20 mouse cellular contexts compared by ENCODE assay signal in genomic region chr3:85592640-85593252, GRCm38 (mm10). TPM values are rescaled to one million over a fixed set of nuclear protein-coding genes. Genes with fewer than 3 reads are reported as not detected.
A peak's percentile ranks its signal among the peaks of the same experiment; 100 is the strongest.
DNase-seq lines count a peak whose midpoint lies in the region; ATAC-seq lines count a peak whose summit lies in the region.
"Had no signal": no experiment of that assay in that cellular context is flagged by ENCODE, and none has a peak within 500 bp of the region (broad histone marks: within the 10 kb centered on the region; RNA-seq: fewer than 3 reads in every experiment).

No protein-coding gene starts in this region.

- H3K27me3 ChIP-seq in heart, embryonic 15.5 days = no peaks in the 10 kb centered on the region
- H3K27me3 ChIP-seq in heart, embryonic 12.5 days (replicated peaks) = no peaks in the 10 kb centered on the region
- no peaks in the 10 kb centered on the region for H3K27me3 ChIP-seq in liver, embryonic 11.5 days (replicated peaks; ENCODE audit: control insufficient read depth, insufficient read depth, low read length)
- no peaks in the 10 kb centered on the region for H3K27me3 ChIP-seq in liver, embryonic 12.5 days (replicated peaks)
- H3K27me3 ChIP-seq in forebrain, embryonic 13.5 days = no peaks in the 10 kb centered on the region
- H3K27me3 ChIP-seq: embryonic facial prominence, embryonic 12.5 days; hindbrain, embryonic 13.5 days; limb, embryonic 12.5 days; midbrain, embryonic 12.5 days had no signal

- H3K4me3 ChIP-seq in heart, embryonic 15.5 days = no peak overlapping the region
- H3K4me3 ChIP-seq in heart, embryonic 12.5 days = no peak overlapping the region
- no peak overlapping the region for H3K4me3 ChIP-seq in liver, embryonic 11.5 days (ENCODE audit: low read depth, low read length)
- H3K4me3 ChIP-seq in liver, embryonic 12.5 days = no peak overlapping the region
- no peak overlapping the region for H3K4me3 ChIP-seq in forebrain, embryonic 13.5 days
- H3K4me3 ChIP-seq: embryonic facial prominence, embryonic 12.5 days; hindbrain, embryonic 13.5 days; limb, embryonic 12.5 days; midbrain, embryonic 12.5 days had no signal

- no peak overlapping the region for H3K4me2 ChIP-seq in heart, embryonic 15.5 days
- no peak overlapping the region for H3K4me2 ChIP-seq in heart, embryonic 12.5 days
- H3K4me2 ChIP-seq in liver, embryonic 11.5 days = peak overlapping the region; percentile 34; the same call in 1 of the 2 replicates
- H3K4me2 ChIP-seq in liver, embryonic 12.5 days = peak overlapping the region; percentile 43
- H3K4me2 ChIP-seq in forebrain, embryonic 13.5 days = no peak overlapping the region
- H3K4me2 ChIP-seq: embryonic facial prominence, embryonic 12.5 days; hindbrain, embryonic 13.5 days; limb, embryonic 12.5 days; midbrain, embryonic 12.5 days had no signal

- no peak overlapping the region for H3K9ac ChIP-seq in heart, embryonic 15.5 days
- no peak overlapping the region for H3K9ac ChIP-seq in heart, embryonic 12.5 days
- no peak overlapping the region for H3K9ac ChIP-seq in liver, embryonic 11.5 days (ENCODE audit: low read depth, low read length)
- no peak overlapping the region for H3K9ac ChIP-seq in liver, embryonic 12.5 days
- H3K9ac ChIP-seq in forebrain, embryonic 13.5 days = no peak overlapping the region
- H3K9ac ChIP-seq: embryonic facial prominence, embryonic 12.5 days; hindbrain, embryonic 13.5 days; limb, embryonic 12.5 days; midbrain, embryonic 12.5 days had no signal

- peaks cover 24% of the 10 kb centered on the region for H3K4me1 ChIP-seq in heart, embryonic 15.5 days (replicated peaks)
- peaks cover 37% of the 10 kb centered on the region for H3K4me1 ChIP-seq in heart, embryonic 12.5 days (replicated peaks)
- H3K4me1 ChIP-seq in liver, embryonic 11.5 days (replicated peaks; ENCODE audit: control insufficient read depth, insufficient read depth, low read length) = peaks cover 17% of the 10 kb centered on the region
- peaks cover 53% of the 10 kb centered on the region for H3K4me1 ChIP-seq in liver, embryonic 12.5 days
- H3K4me1 ChIP-seq in forebrain, embryonic 13.5 days = no peaks in the 10 kb centered on the region
- H3K4me1 ChIP-seq: embryonic facial prominence, embryonic 12.5 days; hindbrain, embryonic 13.5 days; limb, embryonic 12.5 days; midbrain, embryonic 12.5 days had no signal

- no peak for DNase-seq in liver, embryonic 11.5 days (ENCODE audit: low spot score)
- no peak for DNase-seq in liver
- DNase-seq: adrenal gland, postnatal 14 days; cerebellum, adult 11-12 months; cerebellum, postnatal 25 days; gastrocnemius, postnatal 25 days; kidney, adult 8-10 months; kidney, postnatal 10 days; lung, adult 18-20 months; lung, postnatal 10 days had no signal

- no peaks in the 10 kb centered on the region for H3K9me3 ChIP-seq in heart, embryonic 15.5 days (replicated peaks)
- H3K9me3 ChIP-seq in heart, embryonic 12.5 days (replicated peaks) = no peaks in the 10 kb centered on the region
- no peaks in the 10 kb centered on the region for H3K9me3 ChIP-seq in liver, embryonic 11.5 days (ENCODE audit: control insufficient read depth, low read length)
- H3K9me3 ChIP-seq in liver, embryonic 12.5 days (replicated peaks) = no peaks in the 10 kb centered on the region
- no peaks in the 10 kb centered on the region for H3K9me3 ChIP-seq in forebrain, embryonic 13.5 days (replicated peaks)
- H3K9me3 ChIP-seq: embryonic facial prominence, embryonic 12.5 days; hindbrain, embryonic 13.5 days; limb, embryonic 12.5 days; midbrain, embryonic 12.5 days had no signal

- 72% methylated on average over 5 of the region's 5 CpGs for WGBS in heart, embryonic 15.5 days
- 73% methylated on average over 5 of the region's 5 CpGs for WGBS in heart, embryonic 12.5 days
- 72% methylated on average over 5 of the region's 5 CpGs for WGBS in liver, embryonic 11.5 days
- WGBS in liver, embryonic 12.5 days (ENCODE audit: insufficient replicate concordance) = 64% methylated on average over 5 of the region's 5 CpGs
- 92% methylated on average over 5 of the region's 5 CpGs for WGBS in forebrain, embryonic 13.5 days

- H3K27ac ChIP-seq in heart, embryonic 15.5 days = peak overlapping the region; percentile 57
- no peak overlapping the region for H3K27ac ChIP-seq in heart, embryonic 12.5 days (ENCODE audit: poor library complexity, severe bottlenecking)
- no peak overlapping the region for H3K27ac ChIP-seq in liver, embryonic 11.5 days (ENCODE audit: low read depth, low read length)
- peak overlapping the region; percentile 48; the same call in 1 of the 2 replicates for H3K27ac ChIP-seq in liver, embryonic 12.5 days
- H3K27ac ChIP-seq in forebrain, embryonic 13.5 days = no peak overlapping the region
- H3K27ac ChIP-seq: embryonic facial prominence, embryonic 12.5 days; hindbrain, embryonic 13.5 days; limb, embryonic 12.5 days; midbrain, embryonic 12.5 days; stomach, postnatal 0 days had no signal

- H3K36me3 ChIP-seq in heart, embryonic 15.5 days = no peaks in the 10 kb centered on the region
- no peaks in the 10 kb centered on the region for H3K36me3 ChIP-seq in heart, embryonic 12.5 days
- no peaks in the 10 kb centered on the region for H3K36me3 ChIP-seq in liver, embryonic 11.5 days (ENCODE audit: control insufficient read depth, insufficient read depth, low read length)
- H3K36me3 ChIP-seq in liver, embryonic 12.5 days = no peaks in the 10 kb centered on the region; the same call in 1 of the 2 replicates
- no peaks in the 10 kb centered on the region for H3K36me3 ChIP-seq in forebrain, embryonic 13.5 days (ENCODE audit: poor library complexity, severe bottlenecking)
- H3K36me3 ChIP-seq: embryonic facial prominence, embryonic 12.5 days; limb, embryonic 12.5 days; midbrain, embryonic 12.5 days had no signal

- no peak for ATAC-seq in heart, embryonic 15.5 days (replicated peaks; ENCODE audit: insufficient number of reproducible peaks, insufficient read depth, low FRiP score, low read depth)
- ATAC-seq in heart, embryonic 12.5 days (ENCODE audit: insufficient number of reproducible peaks, low FRiP score) = no peak
- ATAC-seq in liver, embryonic 11.5 days (replicated peaks; ENCODE audit: low FRiP score) = no peak
- 0 out of 2 replicates have a peak, but pooled peaks have one; percentile 30 for ATAC-seq in liver, embryonic 12.5 days
- ATAC-seq in forebrain, embryonic 13.5 days = no peak
- ATAC-seq in megakaryocyte progenitor cell, adult 5-6 weeks (replicated peaks; ENCODE audit: poor library complexity) = no peak

RNA-seq across cellular contexts. Expression of gene Gatb, which starts 18.8 kb away (rescaled TPM):
- polyA plus RNA-seq in heart, embryonic 15.5 days (2015; fragmentation: Nextera tagmentation; extraction: Ambion mirVana) = 35.3 and 37.6 TPM in 2 replicates
- polyA plus RNA-seq in heart, embryonic 12.5 days (2016; fragmentation: Nextera tagmentation; extraction: Ambion mirVana) = 37.4 and 41.4 TPM in 2 replicates
- 32.9 and 39.9 TPM in 2 replicates for polyA plus RNA-seq in liver, embryonic 11.5 days (2014; fragmentation: Nextera tagmentation; extraction: Ambion mirVana)
- 22.9 and 24.5 TPM in 2 replicates for polyA plus RNA-seq in liver, embryonic 12.5 days (2016; fragmentation: Nextera tagmentation; extraction: Ambion mirVana)
- polyA plus RNA-seq in forebrain, embryonic 13.5 days (2015; fragmentation: Nextera tagmentation; extraction: Ambion mirVana) = 20.4 and 23.0 TPM in 2 replicates
- total RNA-seq in megakaryocyte progenitor cell, adult 5-6 weeks (2015) = 7.7 and 9.3 TPM in 2 replicates
- total RNA-seq in megakaryocyte progenitor cell, adult 5-6 weeks (2017) = 12.2 and 14.3 TPM in 2 replicates

Comparison
In these comparisons a context has a peak if more than half of its experiments do, and no peak if none do; other contexts are left out.
1. H3K27ac ChIP-seq: peak in heart, embryonic 15.5 days (single experiment) and liver, embryonic 12.5 days (single experiment); none in heart, embryonic 12.5 days (single experiment), liver, embryonic 11.5 days (single experiment) and forebrain, embryonic 13.5 days (single experiment).
2. H3K4me2 ChIP-seq: peak in liver, embryonic 11.5 days (single experiment) and liver, embryonic 12.5 days (single experiment); none in heart, embryonic 15.5 days (single experiment), heart, embryonic 12.5 days (single experiment) and forebrain, embryonic 13.5 days (single experiment).